Mouse (Mus musculus) regulatory T cell (primary cell): Measurements from ENCODE around the gene Pcnp.
"Not testable (repeated sequence)": the region's sequence is repeated elsewhere in the genome, so short reads cannot be mapped to it uniquely, and the experiment has no call there.

Experiments used
- in situ Hi-C: fragments of 300-600 bp; cut with MboI, MseI; formaldehyde crosslinking; loops from one replicate; pipeline ENCODE4 v1.15.1; 2025; ENCODE audit warnings: high pct_unique_total_duplicates

The Pcnp gene

DNA sequence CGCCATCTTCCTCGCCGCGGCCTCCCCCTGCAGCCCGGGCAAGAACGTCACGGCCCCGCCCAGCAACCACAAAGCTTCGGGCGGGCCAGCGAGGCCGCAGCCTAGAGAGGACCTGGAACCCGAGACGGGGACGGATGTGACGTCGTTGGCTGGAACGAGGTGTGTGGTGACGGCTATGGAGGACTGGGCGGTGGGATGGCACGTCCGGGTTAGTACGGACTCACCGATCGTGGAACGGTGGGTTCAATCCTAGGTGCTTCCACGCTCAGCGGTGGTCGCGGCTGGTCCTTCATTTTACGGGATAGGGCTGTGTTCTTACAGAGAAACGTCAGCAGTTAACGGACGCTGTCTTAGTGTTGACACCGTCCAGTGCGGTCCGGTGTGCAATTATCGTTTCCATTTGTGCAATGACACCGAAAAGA lies at the start of gene Pcnp:
Pcnp (minus strand) TSS at position 79 of the 422 bp plus-strand sequence.
- in situ Hi-C loops = loop anchor here (5.0 to 10.0 kb wide), 3 partner anchors 43 to 685 kb away; partner anchors contain the start of gene Tfg

DNA sequence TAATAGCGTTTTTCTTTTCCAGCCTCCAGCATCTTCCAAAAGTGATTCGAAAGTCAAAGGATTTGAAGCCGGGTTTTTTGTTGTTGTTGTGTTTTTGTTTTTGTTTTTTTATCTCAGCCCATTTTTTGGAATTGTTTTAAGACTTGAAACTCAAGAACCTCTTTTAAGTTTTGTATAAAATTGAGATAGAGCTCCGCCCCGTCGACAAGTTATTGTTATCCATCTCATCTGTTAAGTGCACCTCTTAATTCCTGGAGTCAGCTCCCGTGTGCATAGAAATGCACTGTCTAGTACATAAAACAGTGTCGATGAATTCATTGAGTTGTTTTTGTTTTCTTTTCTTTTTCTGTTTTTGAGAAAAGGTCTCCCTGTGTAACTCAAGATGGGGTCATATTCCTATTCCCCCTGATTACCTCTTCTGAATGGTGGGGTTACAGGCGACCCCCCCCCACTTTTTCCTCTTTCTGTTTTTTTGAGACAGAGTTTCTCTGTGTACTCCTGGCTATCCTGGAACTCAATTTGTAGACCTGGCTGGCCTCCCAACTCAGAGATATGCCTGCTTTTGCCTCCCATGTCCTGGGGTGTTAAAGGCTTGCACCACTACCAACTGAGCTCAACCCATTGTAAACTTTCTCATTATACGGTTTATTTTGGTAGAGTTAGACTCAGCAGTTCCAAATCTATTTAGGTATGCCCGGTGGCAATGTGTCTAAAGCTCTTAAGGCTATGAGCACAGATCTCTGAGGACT lies 46.8 kb upstream of the Pcnp start:
- in situ Hi-C loops = no loop called here

DNA sequence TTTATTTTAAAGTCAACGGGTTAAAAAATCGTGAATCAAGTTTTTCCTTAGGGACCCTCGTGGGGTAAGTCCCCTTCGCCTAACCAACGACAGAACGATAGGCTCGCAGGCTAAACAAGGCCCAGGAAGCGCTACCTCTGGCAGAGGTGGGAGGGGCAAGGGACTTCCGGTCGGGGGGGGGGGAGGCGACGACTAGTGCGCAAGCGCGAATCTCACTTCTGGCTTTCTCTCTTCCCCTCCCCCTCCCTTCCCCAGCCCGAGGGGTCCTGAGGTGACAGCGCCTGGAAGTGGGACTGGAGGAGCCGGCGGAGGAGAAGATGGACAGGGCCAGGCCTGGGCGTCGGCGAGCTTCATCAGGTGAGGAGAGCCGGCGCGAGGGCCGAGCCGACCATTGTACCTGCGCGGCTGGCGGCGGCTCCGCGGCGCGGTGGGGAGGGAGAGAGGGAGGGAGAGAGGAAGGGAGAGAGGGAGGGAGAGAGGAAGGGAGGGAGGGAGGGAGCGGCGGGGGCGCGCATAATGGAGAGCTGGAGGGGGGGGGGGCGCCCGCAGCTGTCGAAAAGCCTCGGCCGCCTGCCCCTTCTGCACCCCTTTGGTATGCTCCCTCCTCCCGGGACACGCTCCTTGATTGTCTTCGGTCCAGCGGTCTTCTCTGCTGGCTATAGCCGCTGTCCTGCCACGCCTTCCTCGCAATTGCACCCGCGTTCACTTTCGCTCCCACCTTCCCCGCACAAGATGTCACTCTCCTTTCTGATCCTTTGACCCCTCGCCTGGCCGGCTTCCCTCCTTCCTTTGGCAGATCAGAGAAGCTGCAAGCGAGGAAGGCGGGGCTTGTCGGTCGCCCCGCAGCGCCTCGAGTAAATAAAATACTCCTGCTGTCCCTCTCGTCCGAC lies 45.9 kb upstream of the Pcnp start:
- in situ Hi-C loops = no loop called here

DNA sequence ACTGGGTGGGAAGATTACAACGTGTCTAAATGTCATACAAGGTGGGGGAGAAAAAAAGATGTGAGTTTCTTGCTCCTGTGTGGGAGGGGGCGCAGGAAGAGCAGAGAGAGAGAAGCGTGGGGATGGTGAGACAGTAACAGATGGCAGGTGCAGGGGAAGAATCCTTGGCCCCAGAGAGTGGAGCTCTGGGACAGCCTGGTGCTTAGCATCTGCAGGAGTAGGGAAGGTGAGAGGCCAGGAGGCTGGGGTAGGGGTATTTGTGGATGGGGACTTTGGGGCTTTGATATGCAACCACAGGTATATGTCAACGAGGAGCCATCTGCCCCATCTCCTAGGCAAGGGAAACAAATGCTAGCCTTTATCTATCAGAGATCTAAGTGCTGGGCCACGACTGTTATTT lies 45.0 kb upstream of the Pcnp start:
- in situ Hi-C loops = loop anchor here (5.0 kb wide), 1 partner anchor 42 kb away; no protein-coding TSS in a partner anchor

DNA sequence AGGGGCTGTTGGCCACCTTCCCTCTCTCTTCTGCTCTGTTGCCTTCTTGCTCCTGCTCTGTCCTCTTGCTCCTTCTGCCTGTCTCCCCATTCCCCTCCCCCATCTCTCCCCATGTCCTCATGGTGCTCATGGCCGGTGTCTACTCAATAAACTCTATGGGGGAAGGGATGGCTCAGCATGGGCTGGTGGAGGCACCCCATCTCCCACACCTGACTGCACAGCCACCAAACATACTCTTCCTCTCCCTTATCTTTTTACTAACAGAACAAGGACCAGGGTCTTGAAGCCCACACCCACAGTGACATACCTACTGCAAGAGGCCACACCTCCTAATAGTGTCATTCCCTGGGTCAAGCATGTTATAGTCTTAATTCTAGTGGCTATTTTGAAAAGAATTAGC lies 44.6 kb upstream of the Pcnp start:
- in situ Hi-C loops = loop anchor here (5.0 kb wide), 1 partner anchor 42 kb away; no protein-coding TSS in a partner anchor

DNA sequence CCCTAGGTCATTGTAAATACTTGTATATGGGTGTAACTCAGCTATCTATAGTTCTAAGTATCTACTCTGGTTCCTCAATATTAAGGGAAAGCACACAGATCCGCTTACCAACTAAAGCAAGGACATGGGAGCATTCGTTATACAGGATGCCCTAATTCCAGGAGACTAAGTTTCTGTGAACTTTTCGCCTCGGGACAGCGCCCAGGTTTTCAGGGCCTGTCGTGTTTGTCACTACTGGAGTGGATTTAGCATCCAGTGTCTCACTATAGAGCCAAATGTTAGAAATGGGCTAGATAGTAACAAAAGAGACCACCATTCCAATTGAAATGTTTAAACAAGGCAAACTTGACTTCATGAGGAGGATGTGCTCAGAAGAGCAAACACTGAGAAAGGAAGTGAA lies 43.6 kb upstream of the Pcnp start:
- in situ Hi-C loops = loop anchor here (5.0 kb wide), 1 partner anchor 41 kb away; no protein-coding TSS in a partner anchor

DNA sequence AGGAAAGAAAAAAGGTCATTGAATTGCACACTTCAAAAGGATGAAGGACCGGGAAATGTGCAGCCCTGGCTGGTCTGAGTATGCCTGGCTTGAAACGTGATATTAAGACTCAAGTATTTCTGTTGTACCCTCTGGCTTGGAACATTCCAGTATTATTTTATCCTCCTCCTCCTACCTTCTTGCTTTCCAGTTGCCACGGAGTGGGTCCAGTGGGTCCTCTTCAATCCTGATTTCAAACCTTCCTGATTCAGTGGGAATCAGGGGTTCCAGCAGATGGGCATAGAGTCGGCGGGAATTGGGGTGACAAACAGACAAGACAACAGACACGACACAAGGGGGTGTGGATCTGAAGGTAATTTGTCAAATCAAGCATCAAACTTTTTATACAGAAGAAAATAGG lies 43.0 kb upstream of the Pcnp start:
- in situ Hi-C loops = loop anchor here (5.0 kb wide), 1 partner anchor 40 kb away; no protein-coding TSS in a partner anchor

DNA sequence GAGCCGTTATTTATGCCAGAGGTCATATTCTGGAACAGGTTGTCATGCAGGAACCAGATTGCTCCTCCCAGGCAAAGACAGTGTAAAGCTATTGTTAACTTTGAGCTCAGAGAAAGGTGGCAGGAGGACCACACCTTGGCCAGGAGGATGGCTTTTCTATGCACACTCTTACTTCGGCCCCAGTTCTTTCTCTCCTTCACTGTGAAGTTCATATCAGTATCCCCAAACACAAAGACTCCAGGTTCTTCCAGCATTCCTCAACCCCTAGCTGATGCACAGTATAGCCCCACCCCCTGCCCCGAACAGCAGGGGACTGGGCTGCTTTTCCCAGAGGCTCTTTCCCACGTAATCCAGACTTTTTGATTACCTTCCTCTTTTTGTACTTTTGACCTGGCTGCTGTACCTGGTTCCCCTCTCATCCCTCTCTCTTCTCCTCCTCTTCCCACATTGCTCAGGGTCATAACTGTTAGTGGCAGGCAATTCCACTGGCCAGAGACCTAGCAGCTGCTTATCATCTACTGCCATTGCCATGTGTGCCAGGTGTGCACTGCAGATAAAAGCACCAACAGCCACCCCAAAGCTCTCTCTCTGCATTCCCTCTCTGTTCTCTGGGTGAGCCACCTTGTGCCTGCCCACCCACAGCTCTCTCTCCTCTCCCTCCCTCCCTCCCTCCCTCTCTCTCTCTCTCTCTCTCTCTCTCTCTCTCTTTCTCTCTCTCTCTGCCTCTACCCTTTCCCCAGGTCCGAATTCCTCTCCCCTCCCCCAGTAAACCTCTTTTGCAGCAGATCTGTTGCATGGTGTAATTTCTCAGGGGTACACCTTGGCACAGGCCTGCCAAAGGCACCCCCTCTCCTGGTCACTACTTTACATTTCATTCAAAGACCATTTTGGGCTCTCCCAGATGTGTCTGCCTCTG lies 42.0 kb upstream of the Pcnp start:
- in situ Hi-C loops = loop anchor here (5.0 kb wide), 1 partner anchor 39 kb away; no protein-coding TSS in a partner anchor

DNA sequence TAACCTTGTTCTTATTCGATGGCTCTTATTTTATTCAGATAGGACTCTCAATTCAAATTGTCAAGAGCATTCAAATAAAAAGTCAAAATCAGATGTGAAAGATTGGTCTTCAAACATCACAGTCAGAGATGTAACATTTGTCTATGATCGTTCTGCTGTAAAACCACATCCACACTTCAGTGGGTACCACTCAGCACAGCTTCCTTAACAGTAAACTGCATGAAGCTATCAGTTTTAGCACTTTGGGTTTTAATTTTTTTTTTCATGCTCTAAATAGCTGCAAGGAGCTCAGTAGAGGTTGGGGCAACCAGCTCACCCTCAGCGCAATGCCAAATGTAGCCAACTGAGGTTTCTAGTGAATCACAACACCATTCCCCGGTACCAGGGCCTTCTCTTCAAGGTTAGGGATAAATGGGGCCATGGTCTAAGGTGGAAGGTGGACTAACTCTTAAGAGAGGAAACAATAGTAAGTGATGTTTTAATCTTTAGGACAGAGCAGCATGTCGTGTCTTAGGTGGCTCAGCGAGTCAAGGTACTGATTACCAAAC lies 39.1 kb upstream of the Pcnp start:
- in situ Hi-C loops = no loop called here

DNA sequence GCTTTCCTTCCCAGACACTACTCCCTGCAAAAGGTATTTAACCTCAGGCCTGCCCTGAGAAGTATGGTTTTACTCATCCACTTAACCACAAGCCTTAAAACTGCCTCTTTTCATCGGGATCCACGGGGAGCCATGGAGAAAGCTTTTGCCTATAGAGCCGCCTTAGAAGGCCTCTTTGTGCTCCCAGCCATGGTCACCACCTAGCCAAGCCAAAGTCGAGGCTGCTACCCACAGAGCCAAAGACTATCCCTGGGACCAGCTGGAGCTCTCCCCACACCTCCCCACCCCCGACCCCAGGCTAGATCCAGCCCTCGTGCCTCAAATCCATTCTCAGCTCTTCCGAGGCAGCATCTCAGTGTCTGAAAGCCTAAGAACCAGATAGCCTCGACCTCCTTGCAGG lies 36.6 kb upstream of the Pcnp start:
- in situ Hi-C loops = no loop called here

DNA sequence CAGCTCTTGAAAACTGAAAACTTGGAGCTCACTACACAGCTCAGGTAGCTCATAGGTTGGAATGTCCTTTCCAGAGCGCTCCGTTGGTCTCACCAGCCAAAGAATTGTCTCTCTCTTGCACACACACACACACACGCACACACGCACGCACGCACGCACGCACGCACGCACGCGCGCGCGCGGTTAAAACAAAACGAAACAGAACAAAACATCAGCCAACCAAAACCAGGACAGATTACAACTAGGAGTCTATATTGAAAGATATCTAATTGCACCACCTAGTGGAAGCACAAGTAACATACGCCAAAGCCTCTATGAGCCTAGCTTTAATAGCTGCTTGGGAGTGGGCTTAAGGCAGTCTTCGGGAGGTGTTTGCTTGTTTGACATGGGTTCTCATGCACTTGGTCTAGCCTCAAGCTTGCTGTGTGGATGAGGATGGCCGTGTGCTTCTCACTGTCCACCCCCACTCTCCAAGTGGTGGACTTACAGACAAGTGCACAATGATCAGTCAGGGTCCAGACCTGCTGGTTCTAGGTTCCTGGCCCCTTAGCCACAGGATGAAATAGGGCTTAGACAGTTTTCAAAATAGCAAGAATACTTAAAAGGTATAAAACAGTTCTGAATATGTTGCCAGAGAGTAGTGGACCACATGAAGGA lies 34.9 kb upstream of the Pcnp start:
- in situ Hi-C loops = no loop called here

DNA sequence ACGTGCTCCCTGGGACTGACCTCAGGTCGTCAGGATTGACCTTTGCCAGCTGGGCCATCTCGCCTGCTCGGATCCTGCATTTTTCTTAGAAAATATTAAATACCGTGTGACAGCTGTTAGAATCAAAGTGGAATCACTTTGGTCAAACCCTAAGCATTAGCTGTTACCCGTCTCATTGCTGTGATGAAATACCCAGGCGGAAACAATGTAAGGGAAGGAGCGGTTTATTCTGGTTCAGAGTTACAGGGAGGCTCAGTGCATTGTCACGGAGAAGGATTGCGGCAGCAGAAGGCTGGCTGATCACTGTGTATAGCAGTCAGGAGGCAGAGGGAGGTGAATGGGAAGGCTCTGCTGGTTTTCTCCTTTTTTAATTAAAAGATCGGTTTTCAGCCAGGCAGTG lies 33.4 kb upstream of the Pcnp start:
- in situ Hi-C loops = no loop called here

DNA sequence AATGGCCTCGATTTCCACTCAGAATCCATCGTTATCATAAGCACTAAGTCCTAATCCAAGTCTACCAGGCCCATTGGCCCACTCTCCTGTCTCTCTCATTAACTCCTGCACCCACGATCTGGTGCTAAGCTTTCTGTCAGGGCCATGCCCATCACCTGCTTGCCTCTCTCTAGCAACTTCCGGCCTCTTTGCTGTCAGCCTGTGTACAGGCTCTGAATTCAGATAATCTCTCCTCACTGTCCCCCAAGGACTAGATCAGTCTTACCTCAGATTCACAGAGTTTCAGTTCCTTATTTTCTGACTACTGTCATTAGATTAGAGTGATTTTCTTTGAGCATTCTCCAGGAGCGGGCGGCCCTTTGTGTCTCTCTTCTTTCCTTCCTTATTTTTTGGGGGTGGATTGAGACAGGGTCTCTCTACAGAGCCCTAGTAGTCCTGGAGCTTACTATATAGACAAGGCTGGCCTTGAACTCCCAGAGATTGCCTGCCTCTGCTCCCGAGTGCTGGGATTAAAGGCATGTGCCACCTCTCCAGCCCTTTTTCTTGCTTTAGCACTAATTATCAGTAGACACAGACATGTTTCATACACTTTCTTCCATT lies 32.6 kb upstream of the Pcnp start:
- in situ Hi-C loops = no loop called here

DNA sequence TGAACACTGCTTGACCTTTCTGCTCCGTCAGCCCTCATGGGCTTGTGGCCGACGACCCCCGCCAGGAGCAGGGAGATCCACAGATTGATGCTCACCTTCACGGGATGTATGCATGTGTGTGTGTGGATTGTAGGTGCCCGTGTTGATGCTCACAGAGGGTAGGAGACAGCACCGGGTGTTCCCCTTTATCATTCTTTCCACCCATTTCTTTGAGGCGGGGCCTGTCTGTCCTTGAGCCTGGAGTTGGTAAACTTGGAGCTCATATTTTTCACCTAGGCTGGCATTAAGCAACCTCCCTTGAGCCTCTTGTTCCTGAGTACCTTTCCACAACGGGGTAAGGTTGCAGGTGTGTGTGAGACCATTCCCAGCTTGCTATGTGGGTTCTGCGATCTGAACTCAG lies 28.6 kb upstream of the Pcnp start:
- in situ Hi-C loops = no loop called here

DNA sequence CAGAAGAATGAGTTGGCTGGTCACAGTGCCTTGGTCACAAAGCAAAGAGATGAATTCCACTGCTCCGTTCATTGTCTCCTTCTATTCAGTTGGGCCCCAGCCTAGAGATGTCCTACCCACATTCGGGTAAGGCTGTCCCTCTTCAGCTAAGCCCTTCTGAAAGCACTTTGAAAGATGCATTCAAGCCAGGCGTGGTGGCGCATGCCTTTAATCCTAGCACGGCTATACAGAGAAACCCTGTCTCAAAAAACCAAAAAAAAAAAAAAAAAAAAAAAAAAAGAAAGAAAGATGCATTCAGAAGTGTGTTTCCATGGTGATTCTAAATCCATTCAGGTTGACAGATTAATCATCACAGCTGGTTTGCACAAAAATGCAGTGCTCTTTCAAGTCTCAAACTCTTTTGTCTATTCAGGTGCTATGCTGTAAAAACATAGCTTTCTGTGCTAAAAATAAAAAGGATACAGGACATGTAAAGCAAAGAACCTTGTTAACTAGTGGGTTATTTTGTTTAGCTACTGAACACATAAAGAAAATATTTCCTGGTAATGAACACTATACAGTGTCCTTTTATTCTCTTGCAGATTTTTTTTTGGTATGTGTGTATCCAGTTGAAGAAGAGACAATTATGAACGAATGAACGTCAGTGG lies 27.5 kb upstream of the Pcnp start:
- in situ Hi-C loops = no loop called here

DNA sequence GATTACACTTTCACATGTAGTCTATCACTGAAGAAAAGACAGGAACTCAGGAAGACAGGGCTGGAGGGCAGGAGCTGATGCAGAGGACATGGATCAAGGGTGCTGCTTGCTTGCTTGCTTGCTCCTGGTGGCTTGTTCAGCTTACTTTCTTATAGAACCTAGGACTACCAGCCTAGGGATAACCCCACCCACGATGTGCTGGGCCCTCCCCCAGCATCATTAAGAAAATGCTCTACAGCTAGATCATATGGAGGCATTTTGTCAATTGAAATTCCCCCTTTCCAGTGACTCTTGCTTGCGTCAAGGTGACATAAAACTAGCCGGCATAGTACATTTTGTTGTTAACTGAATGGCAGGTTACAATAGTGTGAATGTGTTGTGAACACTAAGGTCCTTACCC lies 26.4 kb upstream of the Pcnp start:
- in situ Hi-C loops = no loop called here

DNA sequence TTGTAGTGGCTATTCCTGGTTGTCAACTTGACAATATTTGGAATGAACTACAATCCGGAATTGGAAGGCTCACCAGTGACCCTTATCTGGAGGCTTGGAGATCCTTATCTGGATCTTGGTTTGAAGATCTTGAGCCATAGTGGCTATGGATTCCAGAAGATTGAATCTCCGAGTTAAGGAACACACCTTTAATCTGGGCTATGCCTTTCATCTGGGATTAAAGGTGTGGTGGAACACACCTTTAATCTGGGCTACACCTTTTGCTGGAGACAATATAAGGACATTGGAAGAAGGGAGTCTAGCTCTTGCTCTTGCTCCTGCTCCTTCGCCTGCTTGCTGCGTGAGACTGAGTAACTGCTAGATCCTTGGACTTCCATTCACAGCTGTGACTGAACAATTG lies 18.5 kb upstream of the Pcnp start, which contains the start of gene Senp7:
Senp7 (plus strand) TSS at position 301 of the 400 bp plus-strand sequence.
- in situ Hi-C loops = not testable (repeated sequence)

DNA sequence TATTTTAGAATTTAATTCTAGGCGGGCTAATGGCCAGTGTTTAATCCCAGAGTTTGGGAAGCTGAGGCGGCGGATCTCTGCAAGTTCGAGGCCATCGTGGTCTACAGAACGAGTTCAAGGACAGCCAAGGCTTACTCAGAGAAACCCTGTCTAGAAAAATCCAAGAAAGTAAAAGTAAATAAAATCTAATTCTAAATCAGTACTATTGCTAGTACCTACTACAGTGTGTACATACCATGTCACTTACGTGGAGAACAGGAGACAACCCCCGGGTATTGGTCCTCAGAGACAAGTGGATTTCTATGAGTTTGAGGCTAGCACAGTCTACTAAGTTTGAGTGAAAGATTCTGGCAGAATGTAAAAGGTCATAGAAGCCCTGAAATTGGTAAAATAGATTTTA lies 8.6 kb upstream of the Pcnp start:
- in situ Hi-C loops = loop anchor here (10.0 kb wide), 1 partner anchor 677 kb away; the partner anchor contains the start of gene Tfg
